8 mouse cellular contexts compared by ENCODE assay signal in the genomic region with DNA sequence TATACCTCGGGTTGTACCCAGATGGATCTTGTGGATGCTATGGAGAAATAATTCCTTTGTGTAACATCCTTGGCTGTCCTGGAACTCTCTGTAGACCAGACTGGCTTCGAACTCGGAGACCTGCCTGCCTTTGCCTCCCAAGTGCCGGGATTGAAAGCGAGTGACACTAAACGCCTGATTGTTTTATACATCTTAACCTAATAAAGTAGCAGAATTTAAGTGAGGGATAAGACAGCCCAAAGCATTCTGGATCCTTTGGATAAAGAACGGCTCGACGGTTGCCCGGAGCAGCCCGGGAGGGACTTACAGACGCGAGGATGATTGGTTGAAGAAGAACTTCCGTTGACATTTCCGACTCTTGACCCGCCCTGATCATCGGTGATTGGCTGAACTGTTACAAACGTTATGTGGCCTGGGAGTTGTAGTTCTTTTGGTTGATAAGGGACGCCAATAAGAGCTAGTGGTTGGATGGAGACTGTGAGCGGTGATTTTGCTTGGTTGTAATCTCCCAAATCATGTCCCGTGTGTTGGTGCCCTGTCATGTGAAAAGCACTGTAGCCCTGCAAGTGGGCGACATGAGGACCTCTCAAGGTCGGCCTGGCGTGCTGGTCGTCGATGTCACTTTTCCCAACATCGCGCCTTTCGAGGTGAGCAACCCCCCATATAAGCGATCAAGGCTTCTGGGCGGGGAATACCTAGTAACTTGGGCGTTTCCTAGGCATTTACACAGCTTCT. TPM values are rescaled to one million over a fixed set of nuclear protein-coding genes. Genes with fewer than 3 reads are reported as not detected.
DNase-seq lines count a peak whose midpoint lies in the region; ATAC-seq lines count a peak whose summit lies in the region.

TSS of gene Nicn1 (plus strand) at position 414 of the 735 bp plus-strand sequence.

- H3K4me3 ChIP-seq in hindbrain, embryonic 12.5 days, result peak within 1 kb of the TSS; percentile 54

- DNase-seq in NIH3T3 (ENCODE audit: low read depth), result peak; percentile 94
- peak; percentile 92 to 94 for DNase-seq in cerebellum, postnatal 10 days
- peak; percentile 92 to 95 for DNase-seq in frontal cortex, postnatal 10 days (ENCODE audit: low spot score in 2 of 2)
- peak; percentile 90 to 98 for DNase-seq in layer of hippocampus, postnatal 14 days (ENCODE audit: low spot score in 2 of 2)
- peak; percentile 88 for DNase-seq in lung, postnatal 14 days
- DNase-seq in retina, adult 2 months (ENCODE audit: low read depth, low spot score), result peak; percentile 93
- DNase-seq in thymus, postnatal 36 days, result peak; percentile 79 to 88

- H3K4me2 ChIP-seq in hindbrain, embryonic 12.5 days (replicated peaks), result peak within 1 kb of the TSS; percentile 66

- peaks cover 20% of the 10 kb centered on the region for H3K36me3 ChIP-seq in hindbrain, embryonic 12.5 days

- 1% methylated on average over 32 of the region's 32 CpGs for WGBS in hindbrain, embryonic 12.5 days

- H3K4me1 ChIP-seq in hindbrain, embryonic 12.5 days, result peaks cover 8% of the 10 kb centered on the region

- H3K9me3 ChIP-seq in hindbrain, embryonic 12.5 days (replicated peaks), result no peaks in the 10 kb centered on the region

- peak within 1 kb of the TSS; percentile 92 for H3K27ac ChIP-seq in hindbrain, embryonic 12.5 days

- peak within 1 kb of the TSS; percentile 61 for H3K9ac ChIP-seq in hindbrain, embryonic 12.5 days

- peak; percentile 98 for ATAC-seq in hindbrain, embryonic 12.5 days (ENCODE audit: low FRiP score)

- no peaks in the 10 kb centered on the region for H3K27me3 ChIP-seq in hindbrain, embryonic 12.5 days

RNA-seq across cellular contexts. Expression of gene Nicn1, which starts in this region (rescaled TPM):
- 79.1 and 81.7 TPM in 2 replicates for polyA plus RNA-seq in hindbrain, embryonic 12.5 days (2016; fragmentation: Nextera tagmentation; extraction: Ambion mirVana)
- 10 to 100 TPM; 85.7 to 86.1 TPM for total RNA-seq in layer of hippocampus, postnatal 14 days (2021)

Comparison
In these comparisons a context has a peak if more than half of its experiments do, and no peak if none do; other contexts are left out.
1. Peak in every context shown above with its lines: DNase-seq, ATAC-seq, H3K4me3 ChIP-seq and H3K27ac ChIP-seq.